Mouse (Mus musculus): ENCODE results near the gene Calhm5. TPM values are rescaled to one million over a fixed set of nuclear protein-coding genes. Genes with fewer than 3 reads are reported as not detected.

The Calhm5 gene
- total RNA-seq (2021) = 1 to 10 TPM in 1 of 2 experiments, under 1 TPM in 1; 0.88 to 1.1 TPM
- long read RNA-seq, experiment 1, full-length matches to known transcripts = 2 of 2 reads
- long read RNA-seq, experiment 1, partial matches to known transcripts = 0 of 2 reads
- long read RNA-seq, experiment 1, other reads (novel, unspliced or antisense) = 0 of 2 reads
- long read RNA-seq, experiment 2, full-length matches to known transcripts = 2 of 2 reads
- long read RNA-seq, experiment 2, partial matches to known transcripts = 0 of 2 reads
- long read RNA-seq, experiment 2, other reads (novel, unspliced or antisense) = 0 of 2 reads

- DNase-seq = peak; percentile 26
Measured at GRCm38 (mm10) chr10:34096418-34096883, at the start of gene Calhm5. Gene Calhm5 (minus strand): TSS chr10:34096519.

DNA sequence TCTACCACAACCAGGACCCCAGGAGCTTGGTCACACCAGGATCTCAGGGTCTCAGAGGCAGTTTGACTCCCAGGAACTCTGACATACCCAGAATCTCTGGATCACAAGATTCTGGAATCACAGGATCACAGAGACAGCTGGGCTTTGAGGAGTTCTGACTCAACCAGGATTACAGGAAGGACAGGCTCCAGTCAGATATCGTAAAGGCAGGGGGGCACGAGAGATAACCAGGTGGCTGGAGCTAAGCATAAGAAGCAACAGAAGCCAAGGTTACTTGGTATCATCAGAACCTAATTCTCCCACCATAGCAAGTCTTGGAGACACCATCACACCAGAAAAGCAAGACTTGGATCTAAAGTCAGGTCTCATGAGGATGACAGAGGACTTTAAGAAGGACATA, 45.4 kb upstream of the Calhm5 start:
- no peak for DNase-seq

DNA sequence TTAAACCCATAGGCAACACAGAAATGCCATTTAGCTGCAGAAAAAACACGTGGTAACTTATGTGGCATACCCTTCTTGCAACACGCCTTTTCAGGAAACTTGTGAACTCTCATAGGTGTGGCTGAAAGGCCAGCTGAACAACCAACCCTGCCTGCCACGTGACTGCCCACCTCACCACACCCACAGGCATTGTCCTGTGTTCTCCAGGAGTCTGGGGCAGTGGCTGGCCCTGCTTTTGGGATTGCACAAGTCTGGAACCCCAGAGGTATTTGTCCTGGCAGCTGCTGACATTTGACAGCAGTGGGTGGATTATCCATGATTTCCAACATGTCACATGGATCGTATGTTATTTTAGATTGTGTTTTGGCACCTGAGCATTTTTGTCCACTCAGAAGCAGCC, 43.4 kb upstream of the Calhm5 start:
- no peak for DNase-seq

GRCm38 (mm10) chr10:34138027-34138426, 41.7 kb upstream of the Calhm5 start:
- no peak for DNase-seq

DNA sequence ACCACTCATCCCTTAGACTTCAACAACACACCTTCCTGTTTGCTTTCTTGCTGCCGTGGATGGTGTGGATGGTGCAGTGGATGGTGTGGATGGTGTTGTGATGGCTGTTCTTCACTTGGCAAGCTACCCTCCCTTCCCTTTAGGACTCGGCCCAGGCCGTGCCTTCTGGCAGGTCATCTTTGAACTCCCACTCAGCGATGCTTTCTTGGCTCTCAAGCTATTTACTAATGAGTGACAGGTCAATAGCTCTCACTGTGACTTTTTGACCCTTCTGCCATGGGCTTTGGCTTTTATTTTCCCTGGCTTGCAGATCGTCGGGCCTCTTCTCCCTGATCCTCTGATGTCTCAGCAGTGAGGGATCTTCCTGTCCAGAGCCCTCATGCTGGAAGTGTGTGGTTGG, 40.1 kb upstream of the Calhm5 start:
- DNase-seq = no peak

- DNase-seq = no peak
Measured at GRCm38 (mm10) chr10:34131356-34131755, 35.0 kb upstream of the Calhm5 start.

DNA sequence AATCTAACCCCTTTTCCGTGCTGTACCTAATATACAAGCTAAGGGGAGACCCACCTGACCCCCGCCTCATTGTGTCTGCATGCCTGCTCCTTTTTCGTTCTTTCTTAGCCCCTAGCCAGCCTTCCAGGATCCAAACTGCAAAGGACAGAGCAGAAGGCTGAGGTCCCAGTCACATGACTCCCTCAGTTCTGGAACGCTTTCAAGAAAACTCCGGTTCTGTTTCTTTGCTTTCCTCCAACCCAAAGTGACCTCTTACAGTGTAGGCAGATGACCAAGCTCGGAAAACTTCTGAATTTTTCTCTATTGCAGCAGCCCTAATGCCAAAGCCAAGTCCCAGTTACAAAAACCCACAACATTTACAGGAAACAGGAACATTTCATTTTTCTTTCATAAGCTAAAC, 32.1 kb upstream of the Calhm5 start:
- peak; percentile 22 for DNase-seq

GRCm38 (mm10) chr10:34127392-34128378, 31.4 kb upstream of the Calhm5 start, which contains the start of gene Calhm6:
Gene Calhm6 (minus strand): TSS chr10:34127984.
- DNase-seq = peak; percentile 43

GRCm38 (mm10) chr10:34118421-34118820, 22.1 kb upstream of the Calhm5 start:
- DNase-seq = no peak

DNA sequence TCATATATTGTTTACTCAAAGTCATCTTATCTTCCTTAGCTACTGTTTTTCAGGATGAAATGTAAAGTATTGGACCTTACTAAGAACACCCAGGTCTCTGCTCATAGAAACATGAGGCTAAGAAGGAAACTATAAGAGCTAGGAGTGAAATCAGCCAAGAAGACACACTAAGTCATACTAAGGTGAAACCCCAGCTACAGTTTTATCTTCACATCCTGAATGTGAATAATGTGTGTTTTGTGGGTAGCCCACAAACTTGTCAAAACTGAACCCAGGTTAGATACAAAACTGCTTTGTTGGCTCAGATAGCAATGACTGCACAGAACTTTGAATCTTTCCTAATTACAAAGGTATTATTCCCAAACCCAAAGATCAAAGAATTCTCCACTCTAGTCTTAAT, 21.5 kb upstream of the Calhm5 start:
- no peak for DNase-seq

DNA sequence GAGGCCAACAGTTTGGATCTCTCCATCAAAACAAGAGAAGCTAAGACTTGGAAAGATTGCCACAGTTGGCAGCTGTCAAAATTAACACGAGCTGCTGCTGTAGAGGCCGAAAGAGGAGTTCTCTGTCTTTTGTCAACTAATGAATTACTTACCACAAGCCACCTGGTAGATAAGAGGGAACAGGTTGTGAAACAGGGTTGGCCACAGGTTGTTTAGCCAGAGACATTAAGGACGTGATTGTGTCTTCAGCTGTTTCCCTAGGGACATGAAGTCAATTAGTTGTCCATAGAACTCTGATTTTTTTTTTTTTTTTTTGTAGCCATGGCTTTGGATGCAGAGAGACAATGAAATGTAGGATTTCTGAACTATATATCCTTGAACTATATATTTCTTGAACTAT, 20.8 kb upstream of the Calhm5 start:
- DNase-seq = no peak

DNA sequence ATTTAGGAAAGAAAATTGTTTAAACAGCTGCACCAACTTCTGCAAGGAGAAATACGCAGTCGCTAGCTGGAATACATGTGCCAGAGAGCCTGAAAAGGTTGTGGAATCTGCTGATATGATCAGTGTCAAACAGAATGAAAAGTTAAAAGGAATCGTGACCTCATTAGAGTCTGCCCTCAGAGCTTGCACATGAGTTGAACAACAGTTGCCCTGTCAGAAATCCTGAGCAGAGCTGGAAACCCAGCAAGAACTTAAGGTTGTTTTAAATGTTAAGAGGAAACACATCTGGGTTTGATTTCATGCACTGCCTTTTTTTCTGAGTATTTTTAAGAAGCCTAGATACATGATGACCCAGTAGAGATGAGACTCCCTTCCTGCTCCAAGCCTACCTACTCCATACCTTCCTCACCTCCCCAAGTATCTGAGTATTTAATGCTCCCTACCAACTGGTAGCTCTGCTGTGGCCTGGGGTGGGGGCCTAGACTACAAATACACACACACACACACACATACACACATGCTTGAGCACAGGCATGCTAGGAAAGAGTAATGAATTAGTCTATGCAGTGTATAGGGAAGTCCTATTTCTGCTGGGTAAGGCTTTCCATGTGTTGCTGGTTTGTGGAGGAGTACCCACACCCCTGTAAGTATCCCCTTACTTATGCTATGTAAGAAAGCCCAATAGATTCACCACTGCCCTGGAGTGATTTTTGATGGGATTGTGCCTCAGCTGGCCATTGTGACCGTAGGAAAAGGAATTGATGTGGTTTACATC, 15.8 kb upstream of the Calhm5 start:
- no peak for DNase-seq

DNA sequence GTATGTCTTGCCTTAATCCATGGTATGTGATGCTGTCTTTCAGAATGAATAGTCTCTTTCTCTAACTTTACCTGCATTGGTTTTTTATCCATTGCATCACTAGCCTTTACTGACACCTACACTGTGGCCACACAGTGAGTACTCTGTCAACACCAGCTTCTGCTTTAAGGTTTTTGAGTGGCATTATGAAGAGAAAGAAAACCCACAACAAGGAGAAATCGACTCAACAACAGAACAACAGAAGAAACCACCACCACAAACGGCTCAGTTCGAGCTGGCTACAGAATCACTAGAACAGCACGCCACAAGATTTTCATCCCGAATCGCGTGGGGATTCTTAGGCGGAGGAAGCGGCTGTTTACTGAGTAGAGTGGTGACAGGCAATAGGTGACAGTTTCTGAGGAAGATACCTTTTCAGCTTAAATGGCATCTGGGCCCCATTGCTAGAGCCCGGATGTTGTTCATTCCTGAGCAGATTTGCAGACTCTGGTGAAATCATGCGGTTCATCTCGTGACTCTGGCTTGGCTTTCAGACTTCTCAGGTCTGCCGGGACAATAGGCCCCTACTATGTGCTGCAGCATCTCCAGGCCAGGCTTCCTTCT, 14.6 kb upstream of the Calhm5 start:
- no peak for DNase-seq

GRCm38 (mm10) chr10:34095964-34096363, 355 bp downstream of the Calhm5 start:
- no peak for DNase-seq

- no peak for DNase-seq
Measured at GRCm38 (mm10) chr10:34095147-34095546, 1.2 kb downstream of the Calhm5 start.

DNA sequence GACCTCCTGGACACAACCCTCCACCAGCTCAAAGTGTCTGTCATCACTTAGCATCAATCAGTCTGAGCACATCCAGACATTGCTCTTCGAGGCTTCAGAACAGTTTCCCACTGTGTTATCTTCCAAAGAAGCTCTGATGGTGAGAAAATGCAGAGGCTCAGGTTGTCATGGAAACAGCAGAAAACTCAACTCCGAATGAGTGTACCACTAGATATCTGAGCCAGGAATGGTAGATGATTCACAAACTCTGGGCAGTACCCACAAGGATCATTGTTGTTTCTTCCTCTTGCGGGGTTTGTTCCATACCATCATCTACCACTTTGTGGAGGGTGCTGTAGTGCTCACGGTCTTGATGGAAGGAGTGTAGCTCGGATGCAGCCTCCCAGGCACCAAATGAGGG, 4.4 kb downstream of the Calhm5 start:
- no peak for DNase-seq

DNA sequence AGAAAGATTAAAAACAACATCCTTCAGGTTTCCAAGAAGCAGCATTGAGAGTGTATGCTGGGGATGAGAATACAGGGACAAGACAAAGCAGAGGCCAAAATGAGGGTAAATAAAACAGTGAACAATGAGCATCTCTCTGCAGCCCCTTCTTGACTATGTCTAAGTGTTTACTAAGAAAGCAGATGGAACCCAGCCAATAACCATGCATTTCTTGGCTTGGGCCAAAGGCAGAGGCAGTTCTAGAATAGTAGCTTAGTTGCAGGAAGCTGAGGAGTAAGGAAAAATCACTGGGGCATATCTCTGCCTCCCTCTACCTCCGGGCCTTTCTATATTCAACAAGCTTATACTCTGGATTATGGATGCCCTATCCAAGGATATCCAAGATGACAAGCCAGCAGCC, 5.8 kb downstream of the Calhm5 start:
- no peak for DNase-seq

DNA sequence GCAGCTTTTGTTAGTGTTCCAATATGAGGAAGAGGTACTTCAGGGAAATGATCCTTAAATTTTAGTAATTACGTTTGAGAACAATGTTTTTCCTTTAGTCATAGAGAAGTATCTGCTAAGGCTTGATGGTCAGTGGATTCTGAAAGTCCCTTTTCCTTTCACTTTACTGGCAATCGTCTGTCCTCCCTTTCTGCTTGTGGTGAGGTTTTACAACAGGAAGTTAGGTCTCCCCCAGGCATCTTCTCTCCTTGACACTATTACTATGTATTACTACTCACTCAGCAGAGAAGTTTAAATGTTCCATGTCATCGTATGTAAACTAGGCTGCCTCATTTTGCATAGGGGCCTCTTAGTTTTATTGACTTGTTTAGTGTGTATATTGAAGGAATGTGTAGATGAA, 6.8 kb downstream of the Calhm5 start:
- no peak for DNase-seq

DNA sequence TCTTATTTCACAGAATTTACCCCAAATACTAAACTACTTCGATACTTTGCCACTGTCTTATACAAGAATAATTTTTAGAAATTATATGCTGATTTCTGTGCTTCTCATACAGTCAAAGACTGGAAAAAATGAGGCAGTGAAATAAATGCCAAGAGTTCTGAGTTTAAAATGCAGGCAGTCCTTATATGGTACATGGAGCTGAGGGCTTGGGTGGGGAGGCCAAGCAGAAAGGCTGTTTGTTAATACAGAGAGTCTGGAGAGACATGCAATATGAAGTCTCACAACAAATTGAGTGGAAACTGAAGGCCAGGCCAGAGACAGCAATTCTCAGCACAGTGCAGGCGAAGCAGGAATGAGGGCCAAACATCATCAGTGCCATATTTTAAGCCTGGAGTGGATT, 7.8 kb downstream of the Calhm5 start:
- DNase-seq = no peak

GRCm38 (mm10) chr10:34086514-34086913, 9.8 kb downstream of the Calhm5 start:
- no peak for DNase-seq

DNA sequence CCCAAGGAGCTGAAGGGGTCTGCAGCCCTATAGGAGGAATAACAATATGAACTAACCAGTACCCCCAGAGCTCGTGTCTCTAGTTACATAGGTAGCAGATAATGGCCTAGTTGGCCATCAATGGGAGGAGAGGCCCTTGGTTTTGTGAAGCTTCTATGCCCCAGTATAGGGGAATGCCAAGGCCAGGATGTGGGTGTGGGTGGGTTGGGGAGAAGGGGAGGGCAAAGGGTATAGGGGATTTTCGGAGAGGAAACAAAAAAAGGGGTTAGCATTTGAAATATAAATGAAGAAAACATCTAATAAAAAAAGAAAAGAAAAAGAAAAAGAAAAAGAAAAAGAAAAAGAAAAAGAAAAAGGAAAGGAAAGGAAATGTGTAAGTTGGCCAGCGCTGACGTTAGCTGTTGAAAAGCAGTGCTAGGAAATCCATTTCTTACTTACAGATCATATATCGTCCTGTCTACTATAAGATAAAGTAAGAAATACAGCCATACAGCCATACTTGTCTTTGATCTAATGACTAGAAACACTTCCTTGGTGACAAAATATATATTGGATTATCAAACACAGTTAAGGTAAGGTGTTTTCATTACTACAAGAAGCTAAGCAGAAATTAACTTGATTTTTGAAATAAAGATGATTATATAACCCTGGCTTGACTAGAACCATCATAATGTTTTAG, 21.7 kb downstream of the Calhm5 start:
- no peak for DNase-seq

Measured in gastrocnemius, postnatal 10 days (tissue).